Mouse (Mus musculus): ENCODE measurements around the gene Tmod3. TPM values are rescaled to one million over a fixed set of nuclear protein-coding genes. Genes with fewer than 3 reads are reported as not detected.
"Not testable (repeated sequence)": the region's sequence is repeated elsewhere in the genome, so short reads cannot be mapped to it uniquely, and the experiment has no call there.

The Tmod3 gene
- total RNA-seq, 2 experiments from 2014 or later, result 59.3 to 66.2 TPM

DNA sequence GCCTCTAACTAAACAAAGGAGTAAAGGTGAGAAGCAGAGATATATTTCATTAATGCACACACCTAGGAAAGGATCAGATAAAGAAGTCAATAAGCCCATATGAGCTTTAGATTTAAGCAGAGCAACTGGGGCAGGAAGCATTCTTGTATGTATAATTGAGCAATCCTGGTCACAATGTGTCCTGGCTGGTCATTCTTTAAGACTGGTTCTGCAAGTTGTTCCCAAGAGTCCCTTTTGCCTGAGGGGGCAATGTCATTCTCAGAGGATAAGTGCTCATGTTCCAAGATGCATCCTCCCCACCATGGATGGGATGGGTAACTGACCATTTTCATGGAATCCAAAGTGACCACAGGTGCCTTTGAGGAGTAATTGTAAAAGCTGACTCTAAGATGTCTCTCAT is 896 bp upstream of the Tmod3 start:
- DNase-seq (ENCODE audit: extremely low spot score in 1 of 2, low spot score in 2 of 2), result no peak
- intact Hi-C loops (cut with DNase I), result no loop called here

DNA sequence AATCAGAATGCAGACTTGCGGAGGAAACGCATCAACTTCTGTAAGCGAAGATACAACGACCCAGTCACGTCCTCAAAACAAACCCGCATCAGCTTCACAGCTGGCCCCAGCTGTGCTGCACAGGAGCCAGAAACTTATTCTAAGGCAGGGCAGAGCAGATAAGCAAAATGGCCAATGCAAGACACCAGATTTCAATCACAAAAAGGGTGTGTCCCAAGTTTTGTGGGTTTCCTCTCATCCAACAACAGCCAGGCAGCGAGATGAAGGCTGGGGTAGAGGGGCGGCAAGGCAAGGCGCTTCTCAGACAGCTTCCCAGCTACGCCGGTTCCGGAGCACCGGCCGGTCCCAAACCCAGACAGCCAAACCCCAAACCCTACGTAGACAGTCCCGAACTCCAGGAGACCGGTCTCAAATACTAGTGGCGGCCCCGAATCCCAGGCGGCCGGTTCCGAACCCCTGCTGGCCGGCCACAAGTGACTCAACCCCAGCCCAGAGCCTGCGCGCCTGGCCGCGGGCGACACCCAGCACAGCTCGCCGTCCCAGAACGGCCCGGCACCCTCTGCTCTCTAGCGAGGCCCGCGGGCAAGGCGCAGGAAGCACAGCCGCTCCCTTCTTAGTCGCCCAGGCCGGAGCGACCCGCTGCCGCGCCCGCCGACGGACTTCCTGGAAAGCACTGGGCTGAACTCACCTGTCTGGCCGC is 495 bp downstream of the Tmod3 start:
- DNase-seq (ENCODE audit: extremely low spot score in 1 of 2, low spot score in 2 of 2), result no peak
- intact Hi-C loops (cut with DNase I), result no loop called here

DNA sequence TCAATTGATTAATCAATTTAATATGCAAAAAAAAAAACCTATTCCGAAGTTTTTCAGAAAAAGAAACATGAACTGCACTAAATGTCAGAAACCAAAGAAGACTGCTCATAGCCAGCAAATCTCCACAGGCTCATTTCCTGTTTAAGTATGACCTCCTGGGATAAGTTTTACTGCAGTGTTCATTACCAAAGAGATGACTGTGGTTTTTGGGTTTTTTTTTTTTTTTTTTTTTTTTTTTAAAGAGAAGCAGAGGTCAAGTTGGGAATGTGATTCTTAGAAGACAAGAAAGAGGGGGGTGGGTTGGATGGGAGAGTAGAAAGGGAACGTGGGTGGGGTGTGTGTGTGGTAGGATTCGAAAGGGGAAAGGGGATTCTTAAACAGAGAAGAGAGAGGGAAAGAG is 1.1 kb downstream of the Tmod3 start:
- DNase-seq (ENCODE audit: extremely low spot score in 1 of 2, low spot score in 2 of 2), result no peak
- intact Hi-C loops (cut with DNase I), result no loop called here

DNA sequence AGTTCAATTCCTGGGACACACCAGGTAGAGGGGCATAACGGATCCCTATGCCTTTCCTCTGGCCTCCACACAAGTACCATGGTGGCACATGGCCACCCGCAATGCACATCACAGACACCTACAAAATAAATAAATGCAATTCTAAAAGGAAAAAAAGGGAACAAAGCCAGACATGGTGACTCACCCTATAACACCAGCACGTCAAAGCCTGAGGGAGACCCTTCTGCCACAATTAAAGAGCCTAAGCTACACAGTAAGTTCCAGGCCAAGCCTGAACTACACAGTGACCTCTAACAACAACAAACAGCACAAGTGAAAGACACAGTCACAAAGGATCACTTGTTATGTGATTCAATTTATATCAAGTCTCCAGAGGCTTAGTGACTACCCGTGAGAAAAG is 5.7 kb downstream of the Tmod3 start:
- DNase-seq (ENCODE audit: extremely low spot score in 1 of 2, low spot score in 2 of 2), result no peak
- intact Hi-C loops (cut with DNase I), result no loop called here

DNA sequence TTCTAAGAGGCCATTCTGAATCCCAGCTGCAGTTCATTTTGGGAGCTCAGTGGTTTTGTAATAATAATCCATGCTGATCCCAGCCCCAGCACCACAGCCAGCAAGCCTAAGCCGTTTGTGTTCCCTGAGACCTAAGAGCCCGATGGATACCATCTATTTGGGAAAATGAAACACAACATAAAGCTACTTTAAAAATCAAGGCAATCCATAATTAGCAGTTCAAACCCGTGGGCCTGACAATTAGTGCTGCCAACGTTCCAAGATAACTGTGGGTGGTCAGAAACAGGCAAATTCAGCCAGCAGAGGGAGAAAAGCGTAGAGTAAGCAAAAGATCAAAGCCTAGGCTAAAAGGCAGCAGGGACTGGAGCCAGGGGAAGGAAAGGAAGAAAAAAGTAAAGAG is 8.1 kb downstream of the Tmod3 start:
- no peak for DNase-seq (ENCODE audit: extremely low spot score in 1 of 2, low spot score in 2 of 2)
- intact Hi-C loops (cut with DNase I), result no loop called here

DNA sequence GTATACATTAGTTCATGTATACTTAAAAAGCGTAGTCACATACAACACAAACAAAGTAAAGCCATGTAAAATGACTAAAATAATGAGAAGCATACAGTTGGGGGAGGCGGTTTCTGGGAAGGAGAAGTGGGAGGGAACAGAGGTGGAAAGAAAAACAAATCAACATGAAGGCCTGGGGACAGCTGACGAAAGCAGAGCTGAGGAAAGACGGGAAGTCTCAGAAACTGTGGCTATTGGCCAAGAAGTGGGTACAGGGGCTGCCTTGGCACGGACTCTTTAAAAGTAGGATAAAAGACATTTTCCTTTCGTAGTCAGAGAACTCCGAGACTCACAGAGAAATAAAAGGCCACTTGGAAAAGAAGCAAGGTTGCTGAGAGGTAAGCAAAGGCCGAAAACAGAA is 10.4 kb downstream of the Tmod3 start:
- no peak for DNase-seq (ENCODE audit: extremely low spot score in 1 of 2, low spot score in 2 of 2)
- intact Hi-C loops (cut with DNase I), result no loop called here

DNA sequence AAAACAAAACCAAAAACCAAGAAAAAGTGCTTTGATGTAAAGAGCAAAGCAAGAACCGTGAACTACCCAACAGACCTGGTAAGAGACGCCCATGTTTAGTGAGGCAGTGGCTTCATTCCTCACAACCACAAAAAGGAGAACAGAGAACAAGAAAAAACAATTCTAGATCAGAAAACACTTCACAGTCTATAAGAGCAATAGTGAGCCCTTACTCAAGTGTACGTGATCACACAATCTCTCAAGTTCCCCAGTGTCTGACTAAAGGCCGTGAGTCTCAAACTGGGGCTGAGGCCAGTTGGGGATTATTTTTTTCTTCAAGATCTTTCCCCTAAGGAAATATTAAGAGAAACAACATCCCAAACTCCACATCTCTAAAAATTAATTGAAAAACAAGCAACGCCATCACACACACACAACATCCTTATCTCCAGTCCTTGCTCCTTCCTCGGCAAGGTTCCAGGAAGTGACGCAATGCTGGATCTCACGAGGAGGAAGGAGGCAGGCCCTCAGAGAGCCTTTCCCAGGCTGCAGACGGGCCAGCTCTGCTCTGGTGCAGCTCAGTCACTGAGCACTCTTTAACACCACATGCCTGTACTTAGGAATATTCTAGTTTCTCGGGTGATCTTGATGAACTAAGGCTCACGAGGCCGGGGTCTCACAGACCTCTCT is 12.4 kb downstream of the Tmod3 start:
- intact Hi-C loops (cut with DNase I), result no loop called here
- DNase-seq (ENCODE audit: extremely low spot score in 1 of 2, low spot score in 2 of 2), result peak in 1 of 2 experiments; percentile 91

DNA sequence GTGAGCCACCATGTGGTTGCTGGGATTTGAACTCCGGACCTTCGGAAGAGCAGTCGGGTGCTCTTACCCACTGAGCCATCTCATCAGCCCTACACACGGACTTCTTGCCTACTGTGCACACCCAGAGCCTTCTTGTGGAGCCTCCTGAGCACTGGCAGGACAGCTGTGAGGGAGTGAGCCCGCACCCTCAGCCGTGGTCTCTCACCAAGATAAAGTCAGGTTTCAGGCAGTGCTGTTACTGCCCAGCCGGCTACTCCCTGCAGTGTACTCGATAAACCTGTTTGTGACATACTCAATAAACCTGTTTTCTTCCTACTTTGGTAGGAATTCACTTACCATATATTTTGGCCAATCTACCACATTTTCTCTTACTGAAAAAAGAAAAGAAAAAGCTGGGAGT is 13.9 kb downstream of the Tmod3 start:
- no peak for DNase-seq (ENCODE audit: extremely low spot score in 1 of 2, low spot score in 2 of 2)
- intact Hi-C loops (cut with DNase I), result no loop called here

DNA sequence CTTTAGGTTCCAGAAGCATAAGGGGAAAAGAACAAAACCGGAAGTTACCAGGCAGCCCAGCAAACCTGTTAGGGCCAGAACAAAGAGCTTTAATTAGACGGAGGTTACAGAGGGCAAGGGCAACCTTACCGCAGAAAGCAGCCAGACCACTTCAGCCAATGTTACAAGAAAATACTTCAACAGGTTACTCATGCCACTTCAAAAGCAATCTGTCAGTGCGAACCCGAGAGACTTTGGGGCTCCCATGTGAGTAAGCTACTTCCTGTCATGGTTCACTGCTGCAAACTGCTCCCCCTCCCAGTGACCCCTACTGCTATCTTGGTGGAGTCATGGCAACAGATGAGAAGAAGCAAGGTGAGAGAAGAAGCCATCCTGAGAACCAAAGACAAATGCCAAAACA is 18.0 kb downstream of the Tmod3 start:
- intact Hi-C loops (cut with DNase I), result no loop called here
- DNase-seq (ENCODE audit: extremely low spot score in 1 of 2, low spot score in 2 of 2), result no peak

DNA sequence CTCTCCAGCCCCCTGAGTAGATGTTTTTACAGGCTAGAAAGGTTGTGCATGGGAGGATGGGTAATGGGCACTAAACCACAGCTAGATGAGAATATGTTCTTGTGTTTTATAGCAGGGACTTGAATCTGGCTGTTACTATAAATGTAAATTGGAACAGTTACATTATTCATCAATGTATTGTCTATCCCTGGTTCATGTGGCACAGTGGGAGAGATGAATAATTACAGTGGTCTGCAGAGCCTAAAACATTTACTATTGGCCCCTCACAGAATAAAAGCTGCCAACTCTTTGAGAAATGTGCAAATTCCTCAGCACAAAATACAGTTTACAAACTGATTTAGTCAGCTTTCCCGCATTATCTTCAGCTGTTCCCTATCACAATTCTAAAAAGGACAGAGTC is 23.0 kb downstream of the Tmod3 start:
- intact Hi-C loops (cut with DNase I), result no loop called here
- no peak for DNase-seq (ENCODE audit: extremely low spot score in 1 of 2, low spot score in 2 of 2)

DNA sequence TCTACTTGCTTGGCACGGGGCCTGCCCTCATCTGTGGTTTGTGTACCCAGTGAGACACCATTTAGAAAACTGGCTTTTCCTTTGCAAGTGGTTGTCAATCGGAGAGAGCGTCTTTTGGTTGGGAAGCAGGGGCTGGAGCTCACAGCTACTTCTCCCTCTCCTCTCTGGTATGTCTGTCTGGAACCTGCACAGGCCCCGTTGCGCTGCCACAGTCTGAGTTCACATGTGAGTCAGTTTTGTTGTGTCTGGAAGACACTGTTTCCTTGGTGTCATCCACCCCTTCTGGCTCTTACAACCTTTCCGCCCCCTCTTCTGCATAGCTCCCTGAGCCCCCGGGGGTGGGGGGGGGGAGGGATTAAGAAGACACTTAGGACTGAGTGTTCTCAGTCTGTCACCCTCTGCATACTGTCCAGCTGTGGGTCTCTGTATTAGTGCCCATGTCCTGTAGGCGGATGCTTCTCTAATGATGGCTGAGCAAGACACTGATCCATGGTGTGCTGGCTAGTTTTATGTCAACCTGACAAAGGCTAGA is 25.0 kb downstream of the Tmod3 start:
- DNase-seq (ENCODE audit: extremely low spot score in 1 of 2, low spot score in 2 of 2), result no peak
- intact Hi-C loops (cut with DNase I), result no loop called here

DNA sequence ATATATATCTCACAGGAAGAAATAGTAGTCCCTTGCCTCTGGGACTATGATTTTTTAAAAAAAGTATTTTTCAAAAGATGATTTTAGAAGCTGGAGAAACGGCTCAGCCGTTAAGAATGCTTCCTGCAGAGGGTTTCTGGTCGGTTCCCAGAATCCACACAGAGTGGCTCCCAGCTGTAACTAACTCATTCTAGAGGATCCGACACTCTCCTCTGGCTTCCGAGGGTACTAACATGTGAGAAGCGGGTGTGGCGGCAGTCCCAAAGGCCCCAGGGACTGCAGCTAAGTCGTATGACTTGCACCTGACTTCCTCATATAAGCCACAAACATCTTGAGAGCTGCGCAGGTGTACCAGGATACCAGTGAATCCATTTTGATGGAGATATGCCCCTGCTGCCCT is 26.5 kb downstream of the Tmod3 start:
- DNase-seq (ENCODE audit: extremely low spot score in 1 of 2, low spot score in 2 of 2); intact Hi-C loops (cut with DNase I): not testable (repeated sequence)

DNA sequence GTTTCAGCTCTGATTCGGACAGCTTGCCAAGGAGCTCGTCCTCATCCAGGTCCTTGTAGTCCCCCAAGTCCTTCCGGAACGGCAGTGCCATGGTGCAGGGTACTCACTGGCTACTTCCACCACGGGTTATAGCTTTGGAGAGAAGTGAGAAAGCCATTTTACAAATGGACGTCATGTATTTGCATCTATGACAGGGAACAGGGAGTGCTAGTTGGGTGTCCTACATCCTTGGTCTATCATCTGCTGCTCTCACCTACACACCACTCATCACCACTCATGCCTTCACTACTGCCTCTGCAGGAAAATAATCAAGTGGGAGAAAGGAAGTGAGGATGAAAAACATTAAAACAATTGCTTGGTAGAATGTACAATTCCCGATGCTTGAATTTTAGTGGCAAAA is 27.0 kb downstream of the Tmod3 start:
- intact Hi-C loops (cut with DNase I), result no loop called here
- no peak for DNase-seq (ENCODE audit: extremely low spot score in 1 of 2, low spot score in 2 of 2)

DNA sequence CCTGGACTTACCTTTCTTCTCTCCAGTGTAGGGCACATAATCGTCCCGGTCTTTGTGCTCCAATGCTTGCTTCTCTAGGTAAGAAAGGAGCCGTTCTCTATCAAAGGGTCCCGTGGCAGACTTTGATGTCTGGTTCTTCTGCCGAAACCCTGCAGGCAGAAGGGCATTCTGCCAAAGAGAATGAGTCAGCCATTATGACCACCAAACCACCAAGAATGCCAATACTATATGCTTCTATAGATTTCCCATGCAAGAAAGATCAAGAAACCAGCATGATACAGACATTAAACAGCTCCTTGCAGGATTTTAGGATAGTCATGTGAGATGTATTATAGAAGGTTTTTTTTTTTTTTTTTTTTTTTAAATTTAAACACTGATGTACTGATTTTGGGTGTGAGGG is 30.1 kb downstream of the Tmod3 start:
- DNase-seq (ENCODE audit: extremely low spot score in 1 of 2, low spot score in 2 of 2), result peak in 1 of 2 experiments; percentile 42
- intact Hi-C loops (cut with DNase I), result no loop called here

DNA sequence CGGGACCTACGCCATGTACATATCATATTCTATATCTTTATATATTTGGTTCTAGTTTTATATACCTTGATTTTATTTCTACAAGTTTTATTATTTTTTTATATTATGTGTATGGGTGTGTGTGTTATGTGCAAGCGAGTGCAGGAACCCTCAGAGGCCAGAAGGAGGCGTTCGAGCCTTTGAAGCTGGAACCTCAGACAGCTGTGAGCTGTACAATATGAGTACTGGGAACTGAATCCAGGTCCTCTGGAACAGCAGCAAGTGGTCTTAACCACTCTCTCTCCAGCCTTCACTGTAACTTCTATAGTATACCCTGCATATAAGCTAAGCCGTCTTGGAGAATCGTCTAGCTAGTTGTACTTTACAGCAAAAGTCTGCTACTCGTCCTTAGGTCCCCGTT is 31.4 kb downstream of the Tmod3 start:
- intact Hi-C loops (cut with DNase I), result no loop called here
- DNase-seq (ENCODE audit: extremely low spot score in 1 of 2, low spot score in 2 of 2), result no peak

DNA sequence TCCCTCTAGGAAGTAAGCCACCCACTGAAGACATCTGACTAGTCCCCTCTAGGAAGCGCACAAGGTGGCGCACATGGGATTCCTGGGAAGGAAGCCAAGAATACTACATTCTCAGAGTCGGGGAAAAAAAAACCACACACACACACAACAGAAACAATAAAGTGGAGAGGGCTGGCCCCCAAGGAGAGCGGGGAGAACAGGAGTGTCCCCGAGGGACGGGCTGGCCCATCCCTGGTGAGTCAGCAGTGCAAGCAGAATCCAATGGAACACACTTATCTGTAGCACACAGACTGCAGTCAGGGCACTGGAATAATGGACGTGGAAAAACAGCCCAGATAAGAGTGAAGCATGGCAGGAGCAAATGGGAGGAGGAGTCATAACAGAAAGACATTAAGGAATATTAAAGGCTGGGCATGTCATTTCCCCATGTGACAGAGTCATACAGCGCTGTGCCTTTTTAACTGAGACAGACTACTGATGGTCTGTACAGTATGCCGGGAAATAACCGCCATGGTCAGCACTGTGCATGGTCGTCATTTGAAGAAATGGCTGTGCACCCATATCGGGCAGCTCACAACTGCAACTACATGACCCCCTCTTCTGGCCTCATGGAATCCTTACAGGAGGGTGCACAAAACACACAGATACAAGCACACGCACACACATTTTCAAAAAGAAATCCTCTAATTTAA is 31.9 kb downstream of the Tmod3 start:
- peak in 1 of 2 experiments; percentile 56 for DNase-seq (ENCODE audit: extremely low spot score in 1 of 2, low spot score in 2 of 2)
- intact Hi-C loops (cut with DNase I), result no loop called here

DNA sequence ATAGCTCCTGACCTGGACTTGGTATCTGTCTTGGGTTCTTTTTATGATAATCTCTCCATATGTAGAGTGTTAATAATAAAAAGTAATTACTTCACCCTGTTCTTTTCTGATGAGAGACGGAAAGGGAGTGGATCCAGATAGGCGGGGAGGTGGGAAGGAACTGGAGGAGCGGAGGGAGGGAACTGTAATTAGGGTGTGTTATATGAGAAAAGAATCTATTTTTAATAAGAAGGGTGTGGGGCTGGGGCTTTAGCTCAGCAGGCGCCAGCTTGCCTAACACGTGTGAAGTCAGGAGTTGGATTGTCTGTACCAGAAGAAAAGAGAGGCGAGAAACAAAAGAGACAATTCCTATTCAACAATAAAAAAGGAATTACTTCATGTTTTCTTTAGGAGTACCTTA is 35.8 kb downstream of the Tmod3 start:
- intact Hi-C loops (cut with DNase I), result loop anchor here (5.0 kb wide), 1 partner anchor 59 kb away; no protein-coding TSS in a partner anchor
- peak in 1 of 2 experiments; percentile 31 for DNase-seq (ENCODE audit: extremely low spot score in 1 of 2, low spot score in 2 of 2)

DNA sequence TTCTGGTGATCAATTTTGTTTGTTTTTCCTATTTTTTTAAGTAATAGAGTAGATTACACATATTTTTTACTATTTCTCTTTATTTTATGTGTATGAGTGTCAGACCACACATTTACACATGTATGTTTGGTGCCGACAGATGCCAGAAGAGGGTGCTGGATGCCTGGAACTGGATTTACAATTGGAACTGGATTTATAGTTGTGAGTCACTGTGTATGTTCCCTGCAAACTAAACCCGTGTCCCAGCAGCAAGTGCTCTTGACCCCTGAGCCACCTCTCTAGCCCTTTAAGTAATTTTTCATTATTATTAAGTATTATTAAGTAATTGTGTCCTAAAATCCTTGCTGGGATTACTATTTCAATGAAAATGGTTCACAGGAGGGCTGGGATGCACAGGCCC is 37.2 kb downstream of the Tmod3 start:
- intact Hi-C loops (cut with DNase I), result loop anchor here (5.0 kb wide), 1 partner anchor 60 kb away; no protein-coding TSS in a partner anchor
- no peak for DNase-seq (ENCODE audit: extremely low spot score in 1 of 2, low spot score in 2 of 2)

DNA sequence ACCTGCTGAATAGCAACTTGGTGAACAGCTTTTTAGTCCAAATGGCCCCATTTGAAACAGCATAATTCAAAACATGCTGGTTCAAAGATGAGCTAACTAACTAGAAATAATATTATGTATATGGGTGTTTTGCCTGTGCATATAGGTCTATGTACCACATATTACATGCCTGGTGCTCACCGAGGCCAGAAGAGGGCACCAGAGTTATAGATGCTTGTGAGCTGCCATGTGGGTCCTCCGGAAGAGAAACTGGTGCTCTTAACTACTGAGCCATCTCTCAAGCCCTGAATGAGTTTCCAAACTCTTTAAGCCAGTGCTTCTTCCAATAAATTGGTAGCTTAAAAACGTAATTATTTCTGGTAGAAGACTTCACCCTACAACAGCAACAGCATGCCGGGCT is 37.7 kb downstream of the Tmod3 start:
- intact Hi-C loops (cut with DNase I), result loop anchor here (5.0 kb wide), 1 partner anchor 61 kb away; no protein-coding TSS in a partner anchor
- DNase-seq (ENCODE audit: extremely low spot score in 1 of 2, low spot score in 2 of 2), result peak; percentile 38 to 53

DNA sequence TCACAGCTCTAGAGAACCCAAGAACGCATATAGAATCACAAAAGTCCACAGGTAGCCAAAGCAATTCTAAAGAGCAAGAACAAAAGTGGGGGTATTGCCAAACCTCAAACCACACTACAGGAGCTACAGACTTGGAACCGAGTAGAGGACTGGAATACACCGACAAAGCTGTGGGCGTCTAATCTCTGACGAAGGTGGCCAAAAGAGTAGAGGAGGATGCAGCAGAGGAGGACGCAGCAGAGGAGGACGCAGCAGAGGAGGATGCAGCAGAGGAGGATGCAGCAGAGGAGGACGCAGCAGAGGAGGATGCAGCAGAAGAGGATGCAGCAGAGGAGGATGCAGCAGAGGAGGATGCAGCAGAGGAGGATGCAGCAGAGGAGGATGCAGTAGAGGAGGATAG is 38.5 kb downstream of the Tmod3 start:
- intact Hi-C loops (cut with DNase I), result loop anchor here (5.0 kb wide), 1 partner anchor 61 kb away; no protein-coding TSS in a partner anchor
- no peak for DNase-seq (ENCODE audit: extremely low spot score in 1 of 2, low spot score in 2 of 2)

All from left cerebral cortex, postnatal 10 days (tissue).